Mouse (Mus musculus) kidney, adult 2 months (tissue): ENCODE results near the gene Sacs.

Source experiments
- CTCF ChIP-seq: fragments of 200-500 bp; conservative IDR thresholded peaks from 2 replicates; pipeline ENCODE4 v1.5.1; 2011; ENCODE audit warnings: low read depth, mild to moderate bottlenecking, control low read depth, low read length, moderate library complexity, mixed read lengths; ENCODE audit not compliant: insufficient read depth, insufficient read length
- POLR2A ChIP-seq: fragments of 200-500 bp; IDR thresholded peaks from one replicate; pipeline ENCODE4 v1.6.1; 2011; ENCODE audit warnings: low read depth, low read length, control low read depth

DNA sequence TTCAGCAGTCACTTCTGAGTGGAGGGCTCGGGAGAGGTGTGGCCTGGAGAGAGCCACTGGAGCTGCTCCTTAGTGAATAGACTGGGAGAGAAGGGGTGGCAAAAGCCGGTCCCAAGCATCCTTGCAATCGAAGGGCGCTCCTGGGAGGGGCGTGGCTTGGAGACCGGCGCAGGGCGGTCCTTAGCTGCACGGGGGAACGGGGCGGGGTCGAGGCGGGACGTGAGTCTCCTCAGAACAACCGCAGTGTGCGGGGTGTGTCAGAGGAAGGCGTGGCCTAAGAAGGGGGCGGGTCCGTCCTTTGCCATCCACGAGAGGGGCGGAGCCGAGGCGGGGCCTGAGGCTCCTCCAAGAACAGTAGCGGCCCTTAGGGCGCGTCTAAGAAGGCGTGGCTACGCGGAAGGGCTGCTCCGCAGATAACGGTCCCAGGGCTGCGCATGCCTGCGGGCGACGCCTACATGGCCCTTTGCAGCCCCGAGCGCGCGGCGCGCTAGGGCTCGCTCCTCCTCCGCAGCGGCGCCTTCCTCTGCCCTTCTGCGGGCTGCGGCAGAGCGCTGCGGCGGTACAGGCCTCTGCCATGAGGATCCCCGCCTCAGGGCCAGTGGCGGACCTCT, 34.4 kb downstream of the Sacs start:
- no peak for TF ChIP-seq CTCF
- no peak for TF ChIP-seq POLR2A
